Mouse (Mus musculus) heart, adult 2 months (tissue): Measurements from ENCODE around the gene Cmpk2. TPM values are rescaled to one million over a fixed set of nuclear protein-coding genes. Genes with fewer than 3 reads are reported as not detected.
A peak's percentile ranks its signal among the peaks of the same experiment; 100 is the strongest.

Source experiments
- DNase-seq, 2 experiments: peaks; one replicate each; pipeline ENCODE4 v3.0.0; 2021
- H3K27ac ChIP-seq: fragments of 200-600 bp; 2 replicates; pipeline ENCODE4 v1.8.1; 2022
- H3K27me3 ChIP-seq: fragments of 200-500 bp; 2 replicates; pipeline ENCODE4 v1.6.1; 2012; ENCODE audit warnings: mild to moderate bottlenecking, low read length, inconsistent platforms, mixed read lengths; ENCODE audit not compliant: control insufficient read depth, insufficient read depth
- H3K36me3 ChIP-seq: fragments of 200-500 bp; 2 replicates; pipeline ENCODE4 v1.6.1; 2012; ENCODE audit warnings: low read length, inconsistent platforms; ENCODE audit not compliant: control insufficient read depth, insufficient read depth
- H3K4me1 ChIP-seq: fragments of 200-500 bp; 2 replicates; pipeline ENCODE4 v1.6.1; 2011; ENCODE audit warnings: low read length; ENCODE audit not compliant: control insufficient read depth, insufficient read depth
- H3K4me3 ChIP-seq: fragments of 200-600 bp; 2 replicates; pipeline ENCODE4 v1.8.1; 2022
- H3K79me2 ChIP-seq: fragments of 200-500 bp; replicated peaks from 2 replicates; pipeline ENCODE4 v1.6.1; 2012; ENCODE audit warnings: mild to moderate bottlenecking, inconsistent platforms, low read length, moderate library complexity, mixed read lengths; ENCODE audit not compliant: control insufficient read depth, insufficient read depth
- H3K9ac ChIP-seq: fragments of 200-500 bp; 2 replicates; pipeline ENCODE4 v1.6.1; 2012; ENCODE audit warnings: low read depth, mild to moderate bottlenecking, control low read depth, inconsistent platforms, low read length, mixed read lengths
- CTCF ChIP-seq: fragments of 200-600 bp; IDR thresholded peaks from 2 replicates; pipeline ENCODE4 v1.8.1; 2022; ENCODE audit warnings: antibody characterized with exemption, mild to moderate bottlenecking, moderate library complexity
- EP300 ChIP-seq: fragments of 200-500 bp; IDR thresholded peaks from 2 replicates; pipeline ENCODE4 v1.6.1; 2011; ENCODE audit warnings: low read depth, low read length, control low read depth; ENCODE audit not compliant: insufficient read depth
- POLR2A ChIP-seq: fragments of 200-500 bp; IDR thresholded peaks from 2 replicates; pipeline ENCODE4 v1.6.1; 2011; ENCODE audit warnings: mild to moderate bottlenecking, low read depth, low read length, control low read depth; ENCODE audit not compliant: insufficient read depth
- WGBS: fragments of 180-500 bp; shearing (Covaris S2); methylation state at CpG from one replicate; pipeline ENCODE4 v1.1.7; 2018; 5-methylcytosine and 5-hydroxymethylcytosine counted together
- intact Hi-C: fragments of 180-260 bp; cut with DNase I; formaldehyde crosslinking; loops from one replicate; pipeline ENCODE4 v1.15.1; 2025
- polyA plus RNA-seq: library from polyadenylated mRNA; depleted of rRNA; stranded (reverse); fragments of >200 nt; gene quantifications from 2 replicates; pipeline ENCODE4 v1.2.3, GENCODE M21; 2012
- total RNA-seq, 2 experiments: library from RNA; stranded (reverse); gene quantifications; 2 replicates each; pipeline ENCODE4 v1.2.3; 2021

Gene Cmpk2
- total and polyA plus RNA-seq, 3 experiments: 3.8 to 4.5 (median 4.2) TPM

DNA sequence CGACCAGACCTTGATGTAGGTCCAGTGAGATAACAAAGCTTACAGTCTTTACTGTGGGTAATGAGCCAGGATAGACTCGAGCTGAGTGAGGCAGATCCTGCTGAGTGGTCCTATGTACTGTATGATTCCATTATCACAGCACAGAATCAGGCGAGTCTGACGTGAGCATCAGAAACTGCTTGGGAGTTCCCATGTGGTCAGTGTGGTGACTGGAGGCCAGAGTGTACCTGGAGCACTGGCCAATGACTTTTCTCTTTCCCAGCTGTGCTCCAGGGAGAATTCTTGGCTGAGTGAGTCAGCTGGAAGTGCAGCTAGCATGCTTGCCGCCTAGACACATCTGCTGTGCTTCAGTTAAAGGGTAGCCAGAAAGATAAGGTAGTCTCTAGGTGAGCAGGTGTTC is 14.3 kb upstream of the Cmpk2 start:
- Histone ChIP-seq H3K4me3 (peak overlapping the region; percentile 28), H3K9ac (peak overlapping the region; percentile 49), H3K36me3 (peaks cover 17% of the 10 kb centered on the region), H3K27me3 (no peaks in the 10 kb centered on the region), H3K4me1 (peaks cover 17% of the 10 kb centered on the region), H3K79me2 (no peaks in the 10 kb centered on the region), H3K27ac (peak overlapping the region; percentile 48)
- peak in 1 of 2 experiments; percentile 34 for DNase-seq
- 24% methylated on average over 5 of the region's 5 CpGs for WGBS
- intact Hi-C loops: loop anchor here (5.0 kb wide), 1 partner anchor 97 kb away; no protein-coding TSS in a partner anchor
- TF ChIP-seq CTCF: no peak
- no peak for TF ChIP-seq POLR2A
- TF ChIP-seq EP300: no peak

DNA sequence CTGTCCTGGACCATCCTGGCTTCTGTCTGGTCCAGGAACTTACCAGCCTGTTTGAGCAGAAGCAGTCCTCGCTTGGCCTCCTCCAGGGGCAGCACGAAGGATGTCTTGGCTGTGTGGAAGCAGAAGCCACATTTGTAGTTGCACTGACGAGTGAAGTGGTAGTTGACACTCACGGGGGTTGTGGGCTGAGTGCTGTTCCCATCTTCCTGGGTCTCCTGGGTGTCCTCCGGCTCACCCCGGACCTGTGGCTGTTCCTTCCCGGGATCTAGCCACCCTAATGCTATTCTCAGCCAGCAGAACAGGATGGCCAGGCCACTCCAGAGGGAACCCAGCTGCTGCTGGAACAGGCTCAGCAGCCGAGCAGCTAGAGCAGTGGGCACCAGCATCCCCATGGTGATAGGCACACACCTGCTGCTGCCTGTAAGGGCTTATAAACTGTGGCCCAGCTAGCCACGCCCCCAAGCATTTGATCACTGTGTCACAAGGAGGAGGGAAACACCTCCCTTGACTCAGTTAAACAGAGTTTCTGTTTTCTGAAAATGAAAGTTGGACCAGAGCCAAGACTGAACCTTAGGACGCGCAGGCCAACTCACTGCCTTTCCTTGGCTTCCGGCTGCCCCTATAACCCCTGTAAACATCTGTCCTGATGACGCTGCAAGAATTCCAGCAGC is 12.8 kb upstream of the Cmpk2 start, which contains the start of gene Rsad2:
Rsad2 (minus strand) TSS at position 425 of the 671 bp plus-strand sequence.
- peak; percentile 76 to 83 for DNase-seq
- TF ChIP-seq CTCF: no peak
- peak; percentile 81 for TF ChIP-seq EP300
- peak; percentile 85 for TF ChIP-seq POLR2A
- intact Hi-C loops: loop anchor here (5.0 kb wide), 1 partner anchor 99 kb away; no protein-coding TSS in a partner anchor
- no peaks in the 10 kb centered on the region for H3K27me3 ChIP-seq
- peak within 1 kb of the TSS; percentile 76 for H3K9ac ChIP-seq
- no peaks in the 10 kb centered on the region for H3K79me2 ChIP-seq
- peaks cover 23% of the 10 kb centered on the region for H3K4me1 ChIP-seq
- 28% methylated on average over 13 of the region's 13 CpGs for WGBS
- peaks cover 12% of the 10 kb centered on the region for H3K36me3 ChIP-seq
- H3K27ac ChIP-seq: peak within 1 kb of the TSS; percentile 67
- H3K4me3 ChIP-seq: peak within 1 kb of the TSS; percentile 35

DNA sequence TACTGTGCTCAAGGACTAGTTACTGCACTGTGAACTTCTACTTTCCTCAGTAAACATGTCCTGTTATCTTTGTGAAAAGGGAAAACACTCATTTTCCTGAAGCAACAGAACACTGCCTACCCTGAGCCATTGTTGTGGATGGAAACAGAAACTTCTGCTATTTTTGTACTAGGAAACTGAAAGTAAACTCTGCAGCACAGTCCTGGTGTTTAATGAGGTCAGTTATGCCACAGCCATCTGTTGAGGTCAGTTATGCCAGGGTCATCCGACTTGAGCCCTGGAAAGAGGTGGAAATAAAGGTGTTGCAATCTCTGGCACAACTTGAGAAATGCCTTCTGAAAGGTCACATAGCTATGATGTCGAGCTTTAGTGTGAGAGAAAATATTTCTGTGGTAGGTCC is 8.9 kb upstream of the Cmpk2 start:
- H3K27me3 ChIP-seq: no peaks in the 10 kb centered on the region
- no peaks in the 10 kb centered on the region for H3K36me3 ChIP-seq
- peak overlapping the region; percentile 78 for H3K27ac ChIP-seq
- DNase-seq: peak in 1 of 2 experiments; percentile 47
- TF ChIP-seq POLR2A: no peak
- 0 out of 2 replicates have a peak, but pooled peaks have one; percentile 40 for TF ChIP-seq EP300
- no peak for TF ChIP-seq CTCF
- H3K9ac ChIP-seq: peak overlapping the region; percentile 67
- WGBS: 8% methylated on average over 2 of the region's 2 CpGs
- H3K79me2 ChIP-seq: no peaks in the 10 kb centered on the region
- intact Hi-C loops: no loop called here
- peaks cover 15% of the 10 kb centered on the region for H3K4me1 ChIP-seq
- no peak overlapping the region for H3K4me3 ChIP-seq

DNA sequence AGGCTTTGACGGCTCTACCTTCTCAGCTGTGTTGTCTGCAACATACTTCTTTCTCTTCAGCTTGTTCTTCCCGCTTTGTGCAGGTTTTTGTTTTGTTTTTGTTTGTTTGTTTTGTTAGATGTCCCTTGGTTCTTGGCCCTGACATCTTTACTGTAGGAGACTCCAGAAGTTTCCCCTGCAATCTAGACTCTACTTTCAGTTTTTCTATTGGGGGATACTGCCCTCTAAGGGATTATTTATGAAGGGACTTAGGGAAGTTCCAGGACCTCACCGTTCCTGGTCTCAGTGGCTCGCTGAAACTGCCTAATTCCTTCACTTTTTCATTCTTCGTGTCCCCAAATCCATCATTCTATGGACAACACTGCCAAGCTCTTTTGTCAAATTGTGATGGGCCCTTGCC is 3.4 kb upstream of the Cmpk2 start:
- WGBS: 62% methylated on average over 5 of the region's 5 CpGs
- intact Hi-C loops: loop anchor here (2.0 to 5.0 kb wide), 2 partner anchors 41 to 148 kb away; no protein-coding TSS in a partner anchor

GRCm38 (mm10) chr12:26470042-26470409 is 1.0 kb downstream of the Cmpk2 start:
- Histone ChIP-seq H3K4me3 (peak overlapping the region; percentile 93), H3K79me2 (no peaks in the 10 kb centered on the region), H3K4me1 (peaks cover 8% of the 10 kb centered on the region), H3K27ac (peak overlapping the region; percentile 87; the same call in 1 of the 2 replicates), H3K36me3 (peaks cover 4% of the 10 kb centered on the region; the same call in 1 of the 2 replicates), H3K27me3 (no peaks in the 10 kb centered on the region), H3K9ac (peak overlapping the region; percentile 83)
- WGBS: 25% methylated on average over 6 of the region's 6 CpGs
- peak; percentile 23; the same call in 1 of the 2 replicates for TF ChIP-seq CTCF
- no peak for TF ChIP-seq POLR2A
- intact Hi-C loops: no loop called here
- DNase-seq: no peak

More for the DNA sequence above, 3.4 kb upstream of the Cmpk2 start:
- Histone ChIP-seq H3K27ac (peak overlapping the region; percentile 41), H3K4me3 (no peak overlapping the region), H3K36me3 (peaks cover 1% of the 10 kb centered on the region; the same call in 1 of the 2 replicates), H3K79me2 (no peaks in the 10 kb centered on the region), H3K9ac (no peak overlapping the region), H3K4me1 (peaks cover 5% of the 10 kb centered on the region), H3K27me3 (no peaks in the 10 kb centered on the region)
- TF ChIP-seq CTCF (peak; percentile 69), POLR2A (no peak)
- no peak for DNase-seq

GRCm38 (mm10) chr12:26471376-26471775 is 2.4 kb downstream of the Cmpk2 start:
- peaks cover 8% of the 10 kb centered on the region for H3K4me1 ChIP-seq
- peaks cover 4% of the 10 kb centered on the region; the same call in 1 of the 2 replicates for H3K36me3 ChIP-seq
- H3K27me3 ChIP-seq: no peaks in the 10 kb centered on the region
- no peaks in the 10 kb centered on the region for H3K79me2 ChIP-seq
- WGBS: 69% methylated on average over 3 of the region's 3 CpGs
- no peak overlapping the region for H3K4me3 ChIP-seq
- H3K9ac ChIP-seq: no peak overlapping the region
- no peak overlapping the region for H3K27ac ChIP-seq
- no peak for DNase-seq
- intact Hi-C loops: no loop called here
- TF ChIP-seq EP300 (no peak), POLR2A (no peak), CTCF (no peak)
